Mouse (Mus musculus) frontal cortex, adult 2 months (tissue): ENCODE measurements around the gene Crk. TPM values are rescaled to one million over a fixed set of nuclear protein-coding genes. Genes with fewer than 3 reads are reported as not detected.
A peak's percentile ranks its signal among the peaks of the same experiment; 100 is the strongest.
"Not testable (repeated sequence)": the region's sequence is repeated elsewhere in the genome, so short reads cannot be mapped to it uniquely, and the experiment has no call there.

Experiments used
- DNase-seq, 2 experiments: peaks; one replicate each; pipeline ENCODE4 v3.0.0; 2022; ENCODE audit warnings: low spot score in 1 of 2; ENCODE audit errors: extremely low spot score in 1 of 2
- polyA plus RNA-seq: library from polyadenylated mRNA; depleted of rRNA; stranded (reverse); fragments of >200 nt; gene quantifications from 2 replicates; pipeline ENCODE4 v1.2.3, GENCODE M21; 2012

The Crk gene
- polyA plus RNA-seq, 1 experiment = 83.6 TPM

DNA sequence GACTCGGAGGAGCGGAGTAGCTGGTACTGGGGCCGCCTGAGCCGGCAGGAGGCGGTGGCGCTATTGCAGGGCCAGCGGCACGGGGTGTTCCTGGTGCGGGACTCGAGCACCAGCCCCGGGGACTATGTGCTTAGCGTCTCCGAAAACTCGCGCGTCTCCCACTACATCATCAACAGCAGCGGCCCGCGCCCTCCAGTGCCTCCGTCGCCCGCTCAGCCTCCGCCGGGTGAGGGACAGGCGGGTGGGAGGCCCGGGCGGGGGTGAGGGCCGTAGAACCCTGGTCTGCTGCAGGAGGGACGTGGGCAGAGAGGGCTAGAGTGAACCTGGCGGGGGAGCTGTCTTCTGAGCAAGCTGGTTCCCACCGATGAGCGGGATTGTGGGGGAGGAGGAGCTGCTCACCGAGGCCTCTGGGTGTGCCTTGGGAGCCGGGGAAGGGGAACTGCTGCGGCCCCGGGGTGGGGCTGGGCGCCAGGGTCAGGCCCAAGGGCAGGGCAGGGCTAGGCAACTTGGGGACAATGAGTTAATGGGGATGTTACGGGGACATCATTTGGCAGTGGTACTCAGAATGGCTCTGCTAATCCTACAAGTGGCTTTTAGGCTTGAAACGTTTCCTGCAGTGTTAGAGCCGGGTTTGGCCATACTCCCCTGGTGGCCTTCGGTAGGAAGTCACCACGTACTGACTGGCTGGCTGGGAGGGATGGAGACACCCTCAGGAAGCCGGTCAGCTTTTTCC lies 546 bp downstream of the Crk start:
- peak; percentile 41 to 55 for DNase-seq

DNA sequence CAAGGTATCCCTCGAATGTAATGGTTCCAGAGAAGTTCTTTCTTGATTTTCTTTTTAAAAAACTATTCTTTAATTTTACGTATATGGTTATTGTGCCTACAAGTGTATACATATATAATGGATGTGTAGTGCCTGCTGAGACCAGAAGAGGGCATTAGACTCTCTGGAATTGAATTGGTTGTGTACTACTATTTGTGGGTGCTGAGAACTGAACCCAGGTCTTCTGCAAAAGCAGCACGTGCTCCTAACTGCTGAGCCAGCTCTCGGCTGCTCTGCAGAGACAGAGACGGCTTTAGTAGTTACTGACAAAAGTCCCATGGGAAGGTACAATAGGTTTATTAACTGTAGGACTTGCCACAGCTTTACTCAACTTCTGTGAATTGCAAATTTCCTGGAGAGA lies 5.4 kb downstream of the Crk start:
- no peak for DNase-seq

DNA sequence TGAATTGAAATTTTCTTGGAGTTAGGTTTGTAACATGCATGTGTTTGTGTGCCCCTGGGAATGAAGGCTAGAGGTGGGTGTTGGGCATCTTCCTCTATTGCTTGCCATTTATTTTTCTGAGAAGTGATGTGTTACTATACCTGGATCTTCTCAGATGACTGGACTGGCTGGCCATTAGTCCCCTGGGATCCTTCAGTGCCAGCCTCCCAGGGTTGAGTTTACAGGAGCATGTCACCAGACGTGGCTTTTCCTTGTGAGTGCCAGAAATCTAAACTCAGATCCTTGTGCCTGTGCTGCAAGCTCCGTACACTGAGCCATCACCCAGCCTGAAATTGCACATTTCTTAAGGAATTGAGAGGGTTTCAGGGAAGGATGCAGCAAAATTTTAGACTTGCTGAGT lies 5.9 kb downstream of the Crk start:
- no peak for DNase-seq

DNA sequence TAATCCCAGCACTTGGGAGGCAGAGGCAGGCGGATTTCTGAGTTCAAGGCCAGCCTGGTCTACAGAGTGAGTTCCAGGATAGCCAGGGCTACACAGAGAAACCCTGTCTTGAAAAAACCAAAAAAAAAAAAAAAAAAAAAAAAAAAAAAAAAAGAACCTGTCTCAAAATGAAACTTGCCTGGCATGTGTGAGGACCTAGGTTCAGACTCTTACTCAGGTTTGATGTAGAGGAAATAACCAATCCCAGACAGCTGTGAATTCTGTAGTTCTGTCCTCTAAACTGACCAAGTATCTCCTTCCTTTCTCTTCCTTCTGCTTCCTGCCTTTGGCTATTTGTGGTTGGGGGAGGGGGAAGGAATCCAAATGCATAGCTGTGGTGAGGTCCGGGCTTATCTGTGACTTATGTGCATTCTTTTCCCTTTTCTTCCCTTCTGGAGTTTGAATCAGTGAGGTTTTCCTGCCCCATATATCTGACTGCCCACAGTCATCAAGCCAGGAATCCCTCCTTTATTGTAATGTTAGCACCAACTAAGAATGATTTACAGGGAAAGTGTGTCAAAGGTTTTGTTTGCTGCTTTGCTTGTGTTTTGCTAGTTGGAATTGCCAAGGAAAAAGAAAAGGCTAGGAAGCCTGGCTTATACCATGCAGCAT lies 8.4 kb downstream of the Crk start:
- no peak for DNase-seq

DNA sequence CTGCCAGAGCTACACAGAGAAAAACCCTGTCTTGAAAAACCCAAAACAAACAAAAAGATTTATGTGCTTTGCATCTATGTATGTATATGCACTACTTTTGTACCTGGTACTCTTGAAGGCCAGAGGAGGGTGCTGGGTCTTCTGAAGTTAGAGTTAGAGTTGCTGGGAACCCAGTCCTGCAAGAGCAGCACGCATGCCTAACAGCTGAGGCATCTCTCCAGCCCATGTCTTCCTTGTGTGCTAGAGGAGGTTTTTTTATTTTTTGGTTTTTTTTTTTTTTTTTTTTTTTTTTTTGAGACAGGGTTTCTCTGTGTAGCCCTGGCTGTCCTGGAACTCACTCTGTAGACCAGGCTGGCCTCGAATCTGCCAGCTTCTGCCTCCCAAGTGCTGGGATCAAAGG lies 9.1 kb downstream of the Crk start:
- DNase-seq = no peak

DNA sequence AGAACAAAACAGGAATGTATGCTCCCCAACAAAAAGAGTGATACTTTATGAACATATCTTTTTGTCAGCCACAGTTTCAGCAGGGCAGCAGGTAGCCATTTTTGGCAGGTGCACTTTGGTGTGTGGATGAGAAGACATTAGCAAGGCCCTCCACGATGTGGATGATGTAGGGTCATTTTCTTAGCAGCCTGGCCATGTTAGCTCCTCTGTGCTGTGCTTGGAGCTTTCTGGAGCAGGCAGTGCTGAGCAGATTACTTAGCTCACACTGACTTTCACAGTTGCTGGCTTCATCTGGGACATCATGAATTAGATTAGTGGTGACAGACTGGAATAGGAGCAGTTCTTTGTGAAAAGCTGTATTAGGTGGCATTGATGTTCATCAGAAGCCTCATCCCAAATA lies 10.9 kb downstream of the Crk start:
- DNase-seq = no peak

DNA sequence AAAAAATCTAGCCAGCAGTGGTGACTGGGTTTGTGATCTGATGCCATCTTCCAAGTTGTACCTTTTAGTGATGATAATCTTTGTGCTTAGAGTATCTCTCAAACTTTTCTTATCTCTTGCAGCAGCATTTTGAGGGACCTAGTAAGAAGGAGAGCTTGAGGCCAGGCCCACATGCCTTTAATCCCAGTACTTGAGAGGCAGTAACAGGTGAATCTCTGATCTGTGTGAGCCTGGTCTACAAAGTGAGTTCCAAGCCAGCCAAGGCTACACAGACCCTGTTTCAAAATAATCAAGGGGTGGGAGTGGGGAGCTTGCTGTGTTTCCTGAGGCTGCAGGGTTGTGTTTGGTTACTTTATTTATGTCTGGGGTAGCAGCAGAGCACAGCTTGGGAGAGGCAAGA lies 12.0 kb downstream of the Crk start:
- no peak for DNase-seq

DNA sequence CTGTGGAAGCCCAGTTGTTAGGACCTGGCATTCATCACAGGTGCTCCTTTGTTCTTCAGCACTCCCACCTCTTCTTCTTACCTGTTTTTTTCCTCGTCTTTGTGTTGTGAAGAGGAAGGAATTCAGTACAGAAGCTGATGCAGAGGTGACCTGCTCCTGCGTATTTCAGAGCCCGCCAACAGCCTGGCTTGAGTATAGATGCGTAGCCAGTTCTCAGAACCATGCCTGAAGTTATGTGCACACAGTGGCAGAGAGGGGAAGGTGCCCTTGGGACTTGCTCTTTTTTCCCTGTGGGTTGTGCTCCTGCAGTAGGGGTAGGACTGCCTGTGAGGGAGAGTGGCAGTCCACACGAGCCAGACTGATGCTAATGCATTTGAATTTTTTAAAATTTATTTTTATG lies 14.5 kb downstream of the Crk start:
- no peak for DNase-seq

DNA sequence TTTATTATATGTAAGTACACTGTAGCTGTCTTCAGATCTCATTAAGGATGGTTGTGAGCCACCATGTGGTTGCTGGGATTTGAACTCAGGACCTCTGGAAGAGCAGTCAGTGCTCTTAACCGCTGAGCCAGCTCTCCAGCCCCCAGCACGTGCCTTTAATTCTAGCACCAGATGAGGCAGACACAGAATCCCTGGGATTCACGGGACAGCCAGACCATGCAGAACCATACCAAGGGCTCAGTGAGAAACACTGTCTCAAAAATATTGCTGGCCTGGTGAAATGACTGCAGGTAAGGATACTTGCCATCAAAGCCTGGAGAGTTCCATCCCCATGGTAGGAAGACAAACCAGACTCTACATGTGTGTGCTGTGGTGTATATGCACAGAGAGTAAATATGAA lies 18.4 kb downstream of the Crk start:
- DNase-seq = not testable (repeated sequence)

DNA sequence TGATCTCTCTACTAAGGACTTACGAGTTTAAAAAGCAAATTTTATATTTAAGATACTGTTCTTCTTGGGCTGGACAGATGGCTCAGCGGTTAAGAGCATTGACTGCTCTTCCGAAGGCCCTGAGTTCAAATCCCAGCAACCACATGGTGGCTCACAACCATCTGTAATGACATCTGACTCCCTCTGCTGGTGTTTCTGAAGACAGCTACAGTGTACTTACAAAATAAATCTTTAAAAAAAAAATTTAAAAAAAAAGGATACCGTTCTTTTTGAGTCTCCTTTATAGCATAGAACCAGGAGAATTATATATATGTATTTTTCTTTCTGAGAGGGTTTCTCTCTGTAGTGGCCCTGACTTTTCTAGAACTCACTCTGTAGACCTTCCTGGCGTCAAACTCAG lies 21.5 kb downstream of the Crk start:
- DNase-seq = no peak

DNA sequence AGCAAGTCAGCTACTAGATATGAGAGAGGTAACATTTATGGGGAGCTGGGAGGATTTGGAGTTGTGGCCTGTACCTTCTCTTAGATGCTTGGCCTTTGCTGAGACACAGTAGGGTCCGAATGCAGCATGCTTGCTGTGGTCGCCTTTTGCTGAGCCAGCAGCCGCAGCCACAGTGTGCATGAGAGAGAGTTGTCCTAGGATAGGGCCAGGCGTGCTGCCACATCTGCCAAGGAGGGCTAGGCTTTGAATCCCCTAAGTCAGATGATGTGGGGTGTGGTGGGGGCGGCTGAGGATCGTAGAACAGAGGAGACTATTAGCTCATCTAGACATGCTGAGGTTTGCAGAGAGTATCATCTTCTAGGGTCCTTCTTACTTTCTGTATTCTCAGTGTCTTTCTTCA lies 23.7 kb downstream of the Crk start:
- no peak for DNase-seq

DNA sequence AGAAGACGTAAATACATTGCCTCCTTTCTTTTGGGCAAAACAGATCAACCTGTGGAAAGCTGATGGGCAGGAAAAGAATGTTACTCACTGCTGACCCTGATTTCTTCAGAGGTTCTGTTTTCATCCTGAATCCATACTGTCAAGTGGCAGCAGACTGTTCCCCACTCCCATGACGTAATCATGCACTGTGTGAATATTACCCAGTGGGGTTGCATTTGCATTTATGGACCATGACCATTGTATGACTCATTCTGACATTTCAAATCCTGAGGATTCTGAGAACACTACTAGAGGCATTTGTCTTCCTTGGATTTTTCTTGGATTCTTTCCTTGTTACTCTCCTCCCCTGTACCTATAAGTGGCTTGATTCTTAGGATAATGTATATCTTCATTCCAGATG lies 24.7 kb downstream of the Crk start:
- DNase-seq = peak in 1 of 2 experiments; percentile 22

DNA sequence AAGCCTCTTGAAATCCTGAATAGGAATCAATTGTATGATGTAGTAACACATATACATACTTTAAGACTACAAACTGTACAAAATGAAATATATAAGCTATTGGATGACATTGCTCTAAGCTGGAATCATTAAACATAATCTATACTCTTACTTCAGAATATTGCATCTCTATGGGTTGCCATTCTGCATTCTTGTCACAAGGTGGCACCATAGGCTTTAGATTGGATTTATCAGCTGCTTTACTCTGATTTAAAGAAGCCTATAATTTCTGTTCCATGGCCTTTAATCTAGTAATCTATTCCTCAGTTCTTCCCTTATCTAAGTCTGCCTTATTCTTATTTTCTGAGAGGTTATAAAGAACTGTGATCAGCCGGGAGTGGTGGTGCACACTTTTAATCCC lies 34.9 kb downstream of the Crk start:
- DNase-seq = no peak

DNA sequence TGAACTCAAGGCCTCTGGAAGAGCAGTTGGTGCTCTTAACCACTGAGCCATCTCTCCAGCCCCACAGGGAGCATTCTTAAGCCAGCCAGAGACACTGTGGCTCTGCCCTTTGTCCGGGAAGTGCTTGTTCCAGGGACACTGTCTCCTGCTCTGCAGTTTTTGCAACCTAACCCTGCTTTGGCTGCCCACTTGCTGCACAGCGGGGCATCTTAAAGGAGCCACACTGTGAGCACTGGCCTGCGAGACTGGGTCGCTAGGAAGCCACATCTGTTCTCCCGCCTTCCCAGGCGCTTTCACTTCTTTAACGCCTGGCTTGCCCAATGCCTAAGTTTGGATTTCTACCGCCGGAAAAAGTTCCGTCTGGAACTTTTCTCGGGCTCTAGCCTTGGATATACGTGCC lies 36.5 kb downstream of the Crk start:
- DNase-seq = no peak

DNA sequence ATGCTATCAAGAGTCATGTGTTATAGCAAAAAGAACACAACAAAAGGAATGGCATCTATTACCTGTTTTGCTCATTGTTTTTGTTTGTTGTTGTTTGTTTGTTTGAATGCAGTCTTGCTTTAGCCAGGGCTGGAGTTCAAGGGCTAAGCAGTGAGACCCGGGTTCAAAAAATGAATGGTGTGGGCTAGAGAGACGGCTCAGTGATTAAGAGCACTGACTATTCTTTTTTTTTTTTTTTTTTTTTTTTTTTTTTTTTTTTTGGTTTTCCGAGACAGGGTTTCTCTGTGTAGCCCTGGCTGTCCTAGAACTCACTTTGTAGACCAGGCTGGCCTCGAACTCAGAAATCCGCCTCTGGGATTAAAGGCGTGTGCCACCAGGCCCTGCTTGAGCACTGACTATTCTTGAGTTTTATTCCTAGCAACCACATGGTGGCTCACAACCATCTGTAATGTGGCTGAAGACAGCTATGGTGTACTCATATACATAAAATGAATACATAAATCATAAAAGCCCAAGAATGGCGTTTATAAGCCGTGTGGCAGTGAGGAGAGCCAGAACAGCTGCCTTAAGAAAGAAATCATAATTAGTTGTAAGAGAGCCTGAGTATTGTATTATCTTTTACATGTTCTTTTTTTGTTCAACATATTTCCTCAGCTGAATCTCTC lies 37.7 kb downstream of the Crk start:
- DNase-seq = no peak

DNA sequence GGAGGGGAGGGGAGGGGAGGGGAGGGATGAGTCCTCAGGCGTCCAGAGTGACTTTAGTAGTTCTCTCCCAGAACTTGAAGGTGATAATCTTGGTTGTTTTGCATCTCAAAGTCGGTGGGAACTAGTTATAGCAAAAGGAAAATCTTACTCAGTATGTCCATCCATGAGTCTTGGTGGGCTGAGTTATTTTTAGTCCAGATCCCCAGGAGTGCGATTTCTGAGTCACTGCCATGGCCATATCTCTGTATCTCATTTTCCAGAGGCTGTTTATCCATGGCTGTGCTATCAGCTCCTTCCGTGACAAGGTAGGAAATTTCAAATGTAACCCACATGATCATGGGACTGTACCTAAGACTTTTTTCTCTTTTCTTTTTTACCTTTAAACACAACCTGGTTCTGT lies 43.3 kb downstream of the Crk start:
- DNase-seq = no peak

DNA sequence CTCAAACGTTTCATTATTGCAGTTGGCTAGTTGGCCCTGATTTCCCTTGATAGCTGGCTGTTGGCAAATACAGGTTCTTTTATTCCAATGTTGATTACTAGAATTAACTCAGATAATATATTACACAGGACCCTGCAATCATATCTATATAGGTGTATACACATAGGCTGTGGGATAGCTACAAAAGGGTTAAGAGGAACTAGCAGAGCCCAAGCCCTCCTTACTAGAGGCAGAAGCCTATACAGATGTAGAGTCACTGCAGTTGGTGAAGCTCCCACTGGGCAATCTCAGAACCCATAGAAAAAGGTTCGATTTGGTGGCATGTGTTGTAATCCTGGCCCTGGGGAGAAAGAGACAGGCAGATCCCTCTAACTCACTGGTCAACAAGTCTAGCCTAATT lies 48.1 kb downstream of the Crk start:
- DNase-seq = no peak

DNA sequence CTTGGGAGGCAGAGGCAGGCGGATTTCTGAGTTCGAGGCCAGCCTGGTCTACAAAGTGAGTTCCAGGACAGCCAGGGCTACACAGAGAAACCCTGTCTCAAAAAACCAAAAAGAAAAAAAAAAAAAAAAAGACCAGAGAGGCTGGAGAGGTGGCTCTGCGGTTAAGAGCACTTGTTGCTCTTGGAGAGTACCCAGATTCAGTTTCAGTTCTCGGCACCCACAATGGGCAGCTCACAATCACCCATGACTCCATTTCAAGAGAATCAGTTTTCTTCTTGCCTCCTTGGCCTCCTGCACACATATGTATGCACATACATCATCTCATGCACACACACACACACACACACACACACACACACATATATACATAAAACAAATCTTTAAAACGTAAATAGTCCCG lies 48.6 kb downstream of the Crk start:
- not testable (repeated sequence) for DNase-seq

DNA sequence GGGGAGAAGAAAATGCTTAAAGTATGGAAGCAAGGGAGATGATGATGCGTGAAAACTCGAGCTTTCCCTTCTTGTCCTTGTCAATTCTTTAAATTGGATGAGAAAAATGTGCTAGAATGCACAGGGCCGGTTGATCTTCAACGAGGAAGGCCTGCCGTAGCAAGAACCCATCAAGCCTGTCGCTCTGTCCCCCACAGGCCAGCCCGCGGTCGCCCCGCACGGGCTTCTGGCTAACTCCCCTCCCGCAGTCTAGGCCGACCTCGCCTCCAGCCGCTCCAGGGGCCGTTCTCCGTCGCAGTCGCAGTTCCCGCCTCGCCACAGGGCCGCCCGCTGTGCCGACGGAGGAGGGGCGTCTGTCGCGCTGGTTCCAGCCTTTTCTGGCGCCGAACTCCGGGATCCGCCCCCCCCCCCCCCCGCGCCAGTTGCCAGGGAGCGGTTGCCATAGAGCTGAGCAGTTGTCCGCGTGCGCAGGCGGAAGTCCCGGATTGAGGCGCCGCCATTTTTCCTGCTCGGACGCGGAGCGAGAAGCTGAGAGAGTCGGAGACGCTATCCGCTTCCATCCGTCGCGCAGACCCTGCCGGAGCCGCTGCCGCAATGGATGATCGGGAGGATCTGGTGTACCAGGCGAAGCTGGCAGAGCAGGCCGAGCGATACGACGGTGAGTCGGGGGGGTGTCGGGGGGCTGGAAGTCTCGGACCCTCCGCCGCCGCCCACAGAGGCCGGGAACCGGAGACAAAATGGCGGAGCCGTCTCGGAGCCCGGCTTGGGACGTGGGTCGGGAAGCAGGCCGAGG lies 53.6 kb downstream of the Crk start, which contains the start of gene Ywhae:
TSS of gene Ywhae (plus strand) at position 436 of the 793 bp plus-strand sequence.
- peak; percentile 79 to 95 for DNase-seq

DNA sequence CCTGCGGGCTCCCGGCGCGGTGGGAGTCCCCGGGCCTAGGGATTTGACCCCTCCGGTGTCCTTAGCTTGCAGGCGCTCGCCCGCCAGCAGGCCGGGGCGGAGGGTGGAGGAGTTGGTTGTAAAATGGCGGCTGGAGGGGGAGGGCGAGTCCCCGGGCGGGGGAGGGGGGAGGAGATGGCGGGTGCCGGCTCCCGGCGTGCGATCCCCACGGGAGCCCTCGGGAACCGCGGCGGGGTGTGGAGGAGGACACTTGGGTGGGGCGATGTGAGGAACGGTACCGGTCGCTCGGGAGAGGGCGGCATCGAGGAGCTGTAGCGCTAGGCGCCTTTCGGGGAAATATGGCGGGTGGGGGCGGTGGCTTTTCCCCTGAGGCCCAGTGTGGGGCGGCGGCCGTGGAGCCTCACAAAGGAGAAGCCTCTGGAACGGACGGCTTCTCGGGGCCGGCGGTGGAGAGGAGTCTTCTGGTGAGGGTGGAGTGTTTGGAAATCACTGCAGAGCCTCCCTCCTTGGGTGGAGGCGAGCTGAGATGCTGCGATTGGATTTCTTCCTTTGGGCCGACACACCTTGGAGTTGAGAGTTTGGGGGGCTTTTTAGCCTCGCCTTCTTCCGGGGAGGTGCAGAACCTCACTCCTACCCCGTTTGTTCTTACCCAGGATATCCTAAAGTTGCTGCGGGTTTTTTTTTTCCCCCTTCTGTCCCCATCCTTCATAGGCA lies 54.3 kb downstream of the Crk start:
- DNase-seq = peak; percentile 30 to 65
